Mouse (Mus musculus): ENCODE measurements around the gene Igsf8. TPM values are rescaled to one million over a fixed set of nuclear protein-coding genes. Genes with fewer than 3 reads are reported as not detected.

Gene Igsf8
- polyA plus RNA-seq (2014; fragmentation: Illumina TruSeq; extraction: RNeasy Lipid Tissue Mini Kit (QIAGEN cat#74804); ENCODE audit: low replicate concordance), result 0.30 TPM

DNA sequence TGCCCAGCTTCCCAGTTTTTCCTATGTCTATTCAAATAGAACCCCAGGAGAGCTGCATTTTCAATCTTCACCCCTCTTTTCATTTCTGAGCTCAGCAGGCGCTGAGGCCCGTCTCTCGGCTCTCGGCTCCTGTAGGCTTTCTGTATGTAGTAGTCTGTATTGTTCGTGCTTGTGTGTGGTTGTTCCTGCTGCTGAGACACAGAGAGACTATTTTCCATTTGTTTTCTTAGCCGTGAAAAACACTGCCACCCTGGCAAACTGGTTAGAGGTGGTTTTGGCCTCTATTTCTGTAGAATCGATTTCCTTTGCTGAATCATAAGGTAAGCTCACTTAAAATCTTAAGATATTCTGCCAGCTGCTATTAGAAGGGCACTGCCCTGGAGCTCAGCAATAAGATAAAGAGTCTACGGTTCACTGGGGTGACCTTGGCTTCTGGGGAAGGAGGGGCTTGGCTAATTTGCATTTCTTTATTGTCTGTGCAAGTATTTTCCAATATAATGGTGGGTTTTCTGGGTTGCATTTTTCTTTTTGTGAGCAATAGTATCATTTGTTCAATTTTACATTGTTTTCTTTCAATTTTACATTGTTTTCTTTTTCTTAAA is at the start of gene Igsf8:
TSS of gene Igsf8 (plus strand) at position 165 of the 602 bp plus-strand sequence.

DNA sequence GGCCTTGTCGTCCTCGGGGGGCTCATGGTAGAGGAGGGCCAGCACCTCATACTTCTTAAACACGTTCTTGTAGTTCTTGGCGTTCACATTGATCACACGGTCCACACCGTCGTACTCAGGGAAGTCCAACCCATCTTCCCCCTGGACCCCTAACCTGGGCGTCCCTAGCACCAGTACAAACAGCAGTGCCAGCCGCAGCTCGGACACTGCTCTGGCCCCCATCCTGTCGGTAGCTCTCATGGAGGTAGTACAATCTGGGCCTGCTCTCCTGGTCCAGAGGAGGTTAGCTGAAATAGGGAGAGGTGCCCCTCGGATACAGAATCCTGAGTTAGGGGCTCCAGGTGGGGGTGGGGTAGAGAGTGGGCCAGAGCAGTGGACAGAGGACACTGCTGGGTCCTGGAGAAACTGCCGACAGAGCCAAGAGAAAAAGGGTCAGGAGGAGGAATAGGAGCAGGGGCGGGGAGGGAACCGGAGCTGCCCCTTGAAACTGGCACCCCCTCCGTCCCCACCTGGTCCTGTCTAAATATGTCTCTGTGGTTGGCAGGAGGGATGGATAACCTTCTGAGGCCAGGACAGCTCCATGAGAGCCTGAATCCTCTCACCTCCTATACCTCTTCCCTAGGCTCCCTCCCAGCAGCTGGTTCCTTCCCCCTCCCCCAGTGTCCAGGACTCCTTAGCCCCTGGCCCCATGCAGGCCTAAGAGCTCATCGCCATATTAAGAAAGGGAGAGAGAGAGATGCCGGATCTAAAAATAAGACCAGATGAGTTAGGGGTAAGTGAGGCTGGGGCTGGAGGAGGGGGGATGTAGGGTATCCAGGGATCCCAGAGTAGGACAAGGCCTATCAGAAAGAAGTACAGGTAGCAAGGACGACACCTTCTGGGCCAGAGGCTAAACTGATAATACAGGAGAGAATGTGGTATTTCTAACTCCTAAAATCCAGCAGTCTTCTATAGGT is 41.7 kb upstream of the Igsf8 start, which contains the start of gene Casq1:
TSS of gene Casq1 (minus strand) at position 418 of the 956 bp plus-strand sequence.

DNA sequence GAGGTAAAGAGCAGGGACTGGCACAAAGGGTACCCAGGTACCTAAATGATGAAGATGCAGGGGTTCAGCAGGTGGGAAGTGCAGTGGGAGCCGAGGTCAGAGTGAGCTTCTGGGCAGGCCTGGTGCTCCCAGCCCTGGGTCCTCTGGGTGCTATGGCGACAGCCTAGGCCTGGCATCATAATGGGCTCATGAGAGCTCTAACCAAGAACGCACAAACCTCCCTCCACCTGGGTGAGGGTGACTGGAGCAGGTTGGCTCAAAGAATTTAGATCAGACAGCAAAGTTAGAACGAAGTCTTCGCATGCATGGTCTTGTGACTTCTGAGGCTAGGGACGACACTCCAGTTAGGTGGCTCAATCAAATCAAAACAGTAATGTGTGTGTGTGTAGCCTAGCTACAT is 3.1 kb upstream of the Igsf8 start, which contains the start of gene Atp1a4:
TSS of gene Atp1a4 (minus strand) at position 101 of the 400 bp plus-strand sequence.

DNA sequence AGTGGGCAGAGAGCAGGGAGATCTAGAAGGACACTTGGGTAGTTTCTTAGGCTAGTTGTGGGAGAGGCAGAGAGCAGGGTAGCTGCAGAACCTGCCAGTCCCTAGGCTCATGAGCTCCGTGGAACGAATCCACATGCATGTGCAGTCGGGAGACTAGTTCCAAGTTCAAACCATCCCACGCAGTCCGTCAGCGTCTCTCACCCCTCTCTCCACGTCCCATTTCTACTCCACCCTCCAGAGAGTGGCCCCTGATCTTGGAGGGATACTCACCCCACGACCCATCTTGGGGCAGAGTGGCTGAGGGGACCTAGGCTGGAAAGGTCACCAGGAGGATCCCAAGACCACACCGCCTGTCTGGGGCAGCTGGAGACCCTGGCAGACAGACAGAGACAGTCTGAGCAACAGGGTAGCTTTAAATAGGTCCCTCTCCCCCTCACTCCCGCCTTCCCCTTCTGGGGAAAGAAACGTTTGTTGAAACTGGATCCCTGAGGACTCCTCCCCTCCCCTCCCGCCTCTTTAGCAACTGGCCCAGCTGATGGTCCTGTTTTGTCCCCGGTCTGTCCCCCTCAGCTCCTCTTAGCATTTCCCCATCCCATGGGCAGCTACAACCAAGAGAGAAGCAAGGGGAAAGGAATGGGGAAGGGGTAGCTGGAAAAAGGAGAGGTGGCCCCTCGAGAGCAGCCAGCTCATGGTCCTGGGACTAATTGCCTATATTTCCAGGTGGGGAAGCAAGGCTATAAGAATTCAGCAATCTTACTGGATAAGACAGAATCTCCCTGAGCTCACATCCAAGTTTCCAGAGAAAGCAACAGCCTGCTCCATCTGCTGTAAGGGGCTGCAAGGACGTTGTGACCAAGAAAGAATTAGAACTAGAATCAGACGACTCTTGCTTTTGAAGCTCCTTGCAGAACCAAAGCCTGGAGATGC is 36.4 kb downstream of the Igsf8 start, which contains the start of gene Atp1a2:
TSS of gene Atp1a2 (minus strand) at position 454 of the 927 bp plus-strand sequence.

DNA sequence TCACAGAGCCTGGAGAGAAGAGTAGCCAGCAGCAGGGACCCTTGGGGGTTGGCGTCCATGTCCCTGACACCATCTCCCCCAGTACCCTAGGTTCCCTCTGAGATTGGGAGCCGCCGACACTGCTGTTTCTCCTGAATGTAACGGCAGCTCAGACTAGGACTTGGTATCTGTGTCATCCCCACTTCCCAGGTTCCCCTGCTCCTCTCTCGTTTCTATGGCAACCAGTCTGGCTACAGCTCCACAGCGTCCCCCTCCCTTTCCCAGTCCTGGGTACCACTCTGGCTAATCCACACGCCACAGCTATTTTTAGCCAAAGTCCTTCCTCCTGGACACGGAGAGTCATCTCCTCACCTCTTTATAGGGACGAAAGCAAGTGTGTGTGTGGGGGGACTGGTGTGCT is 67.7 kb downstream of the Igsf8 start, which contains the start of gene Kcnj9:
TSS of gene Kcnj9 (minus strand) at position 188 of the 400 bp plus-strand sequence.

DNA sequence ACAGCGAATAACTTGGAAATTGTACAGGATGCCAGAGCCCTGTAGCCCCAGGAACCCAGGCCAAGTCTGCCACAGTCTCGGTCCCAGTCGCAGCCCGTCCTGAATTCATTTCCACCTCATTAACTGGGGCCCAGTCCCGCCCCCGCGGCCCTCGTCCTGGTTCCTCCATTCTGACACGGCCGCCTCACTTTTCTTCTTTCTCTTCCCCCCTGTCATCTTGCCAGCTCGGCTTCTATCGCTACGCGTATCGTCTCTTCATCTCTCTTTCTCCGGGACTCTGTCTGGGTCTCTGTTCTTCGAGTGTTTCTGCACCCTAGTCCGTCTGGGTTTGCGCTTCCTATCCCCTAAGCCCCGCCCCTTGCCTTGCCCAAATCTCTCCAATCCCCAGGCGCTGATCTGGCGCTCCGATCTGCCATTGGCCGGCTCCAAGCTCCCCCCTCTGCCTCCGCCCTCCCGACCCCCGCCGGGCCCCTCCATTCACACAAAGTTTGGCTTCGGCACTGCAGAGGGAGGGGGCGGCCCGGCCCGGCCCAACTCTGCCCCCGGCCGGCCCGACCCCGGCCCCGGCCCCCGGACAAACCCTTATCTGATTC is 79.4 kb downstream of the Igsf8 start, which contains the start of gene Kcnj10:
TSS of gene Kcnj10 (plus strand) at position 482 of the 593 bp plus-strand sequence.

Other genes with a start within 250 kb of the Igsf8 start
- gene Vangl2, start 233.2 kb upstream of the Igsf8 start, polyA plus RNA-seq (2014; fragmentation: Illumina TruSeq; extraction: RNeasy Lipid Tissue Mini Kit (QIAGEN cat#74804); ENCODE audit: low replicate concordance), result 0.37 TPM
- not detected for gene Nhlh1, start 204.1 kb upstream of the Igsf8 start, polyA plus RNA-seq (2014; fragmentation: Illumina TruSeq; extraction: RNeasy Lipid Tissue Mini Kit (QIAGEN cat#74804); ENCODE audit: low replicate concordance)
- 197 TPM for gene Copa, start 179.1 kb upstream of the Igsf8 start, polyA plus RNA-seq (2014; fragmentation: Illumina TruSeq; extraction: RNeasy Lipid Tissue Mini Kit (QIAGEN cat#74804); ENCODE audit: low replicate concordance)
- gene Ncstn, start 178.8 kb upstream of the Igsf8 start, polyA plus RNA-seq (2014; fragmentation: Illumina TruSeq; extraction: RNeasy Lipid Tissue Mini Kit (QIAGEN cat#74804); ENCODE audit: low replicate concordance), result 22.8 TPM
- gene Pex19, start 134.9 kb upstream of the Igsf8 start, polyA plus RNA-seq (2014; fragmentation: Illumina TruSeq; extraction: RNeasy Lipid Tissue Mini Kit (QIAGEN cat#74804); ENCODE audit: low replicate concordance), result 61.3 TPM
- gene Dcaf8, start 113.6 kb upstream of the Igsf8 start, polyA plus RNA-seq (2014; fragmentation: Illumina TruSeq; extraction: RNeasy Lipid Tissue Mini Kit (QIAGEN cat#74804); ENCODE audit: low replicate concordance), result 39.0 TPM
- 16.0 TPM for gene Pea15a, start 54.8 kb upstream of the Igsf8 start, polyA plus RNA-seq (2014; fragmentation: Illumina TruSeq; extraction: RNeasy Lipid Tissue Mini Kit (QIAGEN cat#74804); ENCODE audit: low replicate concordance)
- gene Casq1, start 41.8 kb upstream of the Igsf8 start, polyA plus RNA-seq (2014; fragmentation: Illumina TruSeq; extraction: RNeasy Lipid Tissue Mini Kit (QIAGEN cat#74804); ENCODE audit: low replicate concordance), result not detected
- gene Atp1a4, start 3.2 kb upstream of the Igsf8 start, polyA plus RNA-seq (2014; fragmentation: Illumina TruSeq; extraction: RNeasy Lipid Tissue Mini Kit (QIAGEN cat#74804); ENCODE audit: low replicate concordance), result not detected
- gene Atp1a2, start 36.4 kb downstream of the Igsf8 start, polyA plus RNA-seq (2014; fragmentation: Illumina TruSeq; extraction: RNeasy Lipid Tissue Mini Kit (QIAGEN cat#74804); ENCODE audit: low replicate concordance), result 3.0 TPM
- not detected for gene Kcnj9, start 67.7 kb downstream of the Igsf8 start, polyA plus RNA-seq (2014; fragmentation: Illumina TruSeq; extraction: RNeasy Lipid Tissue Mini Kit (QIAGEN cat#74804); ENCODE audit: low replicate concordance)
- 3.3 TPM for gene Kcnj10, start 79.6 kb downstream of the Igsf8 start, polyA plus RNA-seq (2014; fragmentation: Illumina TruSeq; extraction: RNeasy Lipid Tissue Mini Kit (QIAGEN cat#74804); ENCODE audit: low replicate concordance)
- gene Pigm, start 114.9 kb downstream of the Igsf8 start, polyA plus RNA-seq (2014; fragmentation: Illumina TruSeq; extraction: RNeasy Lipid Tissue Mini Kit (QIAGEN cat#74804); ENCODE audit: low replicate concordance), result 25.7 TPM
- gene Slamf9, start 213.7 kb downstream of the Igsf8 start, polyA plus RNA-seq (2014; fragmentation: Illumina TruSeq; extraction: RNeasy Lipid Tissue Mini Kit (QIAGEN cat#74804); ENCODE audit: low replicate concordance), result 0.67 TPM
- gene Igsf9, start 220.1 kb downstream of the Igsf8 start, polyA plus RNA-seq (2014; fragmentation: Illumina TruSeq; extraction: RNeasy Lipid Tissue Mini Kit (QIAGEN cat#74804); ENCODE audit: low replicate concordance), result 3.3 TPM
- 38.2 TPM for gene Tagln2, start 238.4 kb downstream of the Igsf8 start, polyA plus RNA-seq (2014; fragmentation: Illumina TruSeq; extraction: RNeasy Lipid Tissue Mini Kit (QIAGEN cat#74804); ENCODE audit: low replicate concordance)